Mouse (Mus musculus): ENCODE data around the gene Asb4. TPM values are rescaled to one million over a fixed set of nuclear protein-coding genes. Genes with fewer than 3 reads are reported as not detected.

Gene Asb4
- polyA plus RNA-seq, 1 experiment from 2014 or later = 31.4 TPM

DNA sequence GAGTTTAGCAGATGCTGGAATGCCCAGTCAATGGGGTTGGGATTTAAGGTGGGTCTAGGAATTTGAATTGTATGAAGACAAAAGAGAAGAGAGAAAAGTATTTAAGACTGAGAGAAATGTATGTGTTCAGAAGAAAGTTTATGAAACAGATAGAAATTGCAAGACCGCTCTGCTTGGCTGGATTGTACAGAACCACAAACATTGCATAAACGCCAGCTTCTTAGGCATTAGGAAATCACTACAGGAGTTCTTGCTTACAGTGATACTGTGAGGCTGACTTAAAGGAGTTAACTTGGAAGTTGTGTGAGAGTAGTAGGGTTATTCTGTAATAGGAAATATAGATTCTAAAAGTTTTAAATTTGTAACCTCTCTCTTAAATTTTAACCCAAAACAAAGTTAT lies 89.5 kb downstream of the Asb4 start:
- Histone ChIP-seq H3K36me3 (ENCODE audit: control insufficient read depth, insufficient read depth, low read length) (no peaks in the 10 kb centered on the region), H3K9me3 (ENCODE audit: control insufficient read depth, low read length) (no peaks in the 10 kb centered on the region), H3K27ac (replicated peaks; ENCODE audit: low read depth, low read length) (no peak overlapping the region), H3K4me2 (ENCODE audit: low read depth, low read length) (no peak overlapping the region), H3K4me1 (ENCODE audit: control insufficient read depth, insufficient read depth, low read length) (no peaks in the 10 kb centered on the region), H3K9ac (ENCODE audit: low read depth, low read length) (no peak overlapping the region), H3K27me3 (replicated peaks; ENCODE audit: control insufficient read depth, insufficient read depth, low read length) (no peaks in the 10 kb centered on the region), H3K4me3 (ENCODE audit: low read depth, low read length) (no peak overlapping the region)
- no peak for DNase-seq (ENCODE audit: low spot score)
- ATAC-seq (ENCODE audit: low read depth) = no peak
- 83% methylated on average over 2 of the region's 2 CpGs for WGBS

DNA sequence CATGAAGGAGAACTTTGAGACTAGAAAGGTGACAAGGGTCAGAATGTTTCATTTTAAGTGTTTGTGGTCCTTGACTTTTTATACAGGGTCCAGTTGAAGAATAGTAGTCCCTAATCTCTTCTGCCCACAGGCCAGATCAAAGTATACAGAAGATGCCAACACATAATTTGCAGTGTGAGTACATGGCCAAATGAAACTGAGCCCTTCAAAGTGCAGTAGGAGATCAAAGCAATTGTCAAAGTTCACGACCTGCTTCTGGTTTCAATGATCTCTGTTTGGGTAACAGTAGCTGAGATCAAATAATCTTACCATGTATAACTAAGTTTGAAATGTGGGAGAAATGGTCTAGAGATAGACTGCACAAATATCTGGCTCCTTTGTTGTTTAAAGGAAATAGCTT lies 90.8 kb downstream of the Asb4 start:
- Histone ChIP-seq H3K9ac (ENCODE audit: low read depth, low read length) (no peak overlapping the region), H3K9me3 (ENCODE audit: control insufficient read depth, low read length) (no peaks in the 10 kb centered on the region), H3K4me1 (ENCODE audit: control insufficient read depth, insufficient read depth, low read length) (no peaks in the 10 kb centered on the region), H3K4me2 (ENCODE audit: low read depth, low read length) (no peak overlapping the region), H3K36me3 (ENCODE audit: control insufficient read depth, insufficient read depth, low read length) (no peaks in the 10 kb centered on the region), H3K4me3 (ENCODE audit: low read depth, low read length) (no peak overlapping the region), H3K27me3 (replicated peaks; ENCODE audit: control insufficient read depth, insufficient read depth, low read length) (no peaks in the 10 kb centered on the region), H3K27ac (replicated peaks; ENCODE audit: low read depth, low read length) (no peak overlapping the region)
- 44% methylated on average over 1 of the region's 1 CpGs for WGBS
- DNase-seq (ENCODE audit: low spot score) (no peak), ATAC-seq (ENCODE audit: low read depth) (no peak)

DNA sequence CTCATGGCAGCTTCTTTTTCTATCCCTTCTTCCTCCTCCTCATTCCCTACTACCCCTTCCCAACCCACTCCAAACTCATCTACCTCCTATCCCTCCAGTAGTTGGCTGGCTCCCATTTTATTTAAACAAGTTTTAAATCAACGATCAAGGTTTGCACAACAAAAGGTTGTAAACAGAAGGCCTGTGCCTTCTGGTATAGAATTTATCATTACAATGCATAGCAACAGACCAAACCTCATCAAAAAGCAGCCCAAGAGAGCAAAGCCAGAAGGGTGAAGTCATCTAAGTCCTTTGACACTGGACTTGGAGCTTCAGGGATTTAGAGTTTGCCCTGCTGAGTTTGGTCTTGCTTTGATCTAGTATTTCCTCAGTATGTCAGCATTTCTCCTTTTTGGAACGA lies 97.9 kb downstream of the Asb4 start:
- Histone ChIP-seq H3K4me2 (ENCODE audit: low read depth, low read length) (no peak overlapping the region), H3K9me3 (ENCODE audit: control insufficient read depth, low read length) (no peaks in the 10 kb centered on the region), H3K27me3 (replicated peaks; ENCODE audit: control insufficient read depth, insufficient read depth, low read length) (no peaks in the 10 kb centered on the region), H3K27ac (replicated peaks; ENCODE audit: low read depth, low read length) (no peak overlapping the region), H3K36me3 (ENCODE audit: control insufficient read depth, insufficient read depth, low read length) (no peaks in the 10 kb centered on the region), H3K4me1 (ENCODE audit: control insufficient read depth, insufficient read depth, low read length) (no peaks in the 10 kb centered on the region), H3K4me3 (ENCODE audit: low read depth, low read length) (no peak overlapping the region), H3K9ac (ENCODE audit: low read depth, low read length) (no peak overlapping the region)
- DNase-seq (ENCODE audit: low spot score) (no peak), ATAC-seq (ENCODE audit: low read depth) (no peak)
- 88% methylated on average over 2 of the region's 2 CpGs for WGBS

DNA sequence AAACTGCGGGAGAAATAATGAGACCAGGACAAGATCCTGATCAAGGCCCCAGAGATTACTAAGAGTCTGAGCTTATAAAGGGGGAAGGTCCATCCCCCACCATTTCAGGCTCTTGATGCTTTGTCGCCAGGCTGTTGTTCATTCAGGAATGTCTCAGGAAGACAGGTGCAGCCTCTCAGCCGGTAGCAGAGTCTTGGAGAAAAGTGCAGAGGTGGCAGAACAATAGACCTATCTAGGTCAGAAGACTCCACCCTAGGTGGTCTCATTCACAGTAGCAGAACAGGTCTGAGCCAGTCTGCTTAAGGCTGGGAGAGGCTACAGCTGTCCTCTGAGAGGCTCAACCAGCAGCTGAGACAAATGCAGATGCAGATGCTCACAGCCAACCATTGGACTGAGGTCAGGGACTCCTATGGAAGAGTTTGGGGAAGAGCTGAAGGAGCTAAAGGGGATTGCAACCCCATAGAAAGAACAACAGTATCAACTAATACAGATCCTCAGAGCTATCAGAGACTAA lies 99.1 kb downstream of the Asb4 start:
- Histone ChIP-seq H3K4me3 (ENCODE audit: low read depth, low read length) (no peak overlapping the region), H3K9me3 (ENCODE audit: control insufficient read depth, low read length) (no peaks in the 10 kb centered on the region), H3K36me3 (ENCODE audit: control insufficient read depth, insufficient read depth, low read length) (no peaks in the 10 kb centered on the region), H3K4me1 (ENCODE audit: control insufficient read depth, insufficient read depth, low read length) (no peaks in the 10 kb centered on the region), H3K4me2 (ENCODE audit: low read depth, low read length) (no peak overlapping the region), H3K27me3 (replicated peaks; ENCODE audit: control insufficient read depth, insufficient read depth, low read length) (no peaks in the 10 kb centered on the region), H3K27ac (replicated peaks; ENCODE audit: low read depth, low read length) (no peak overlapping the region), H3K9ac (ENCODE audit: low read depth, low read length) (no peak overlapping the region)
- 60% methylated on average over 3 of the region's 3 CpGs for WGBS
- ATAC-seq (ENCODE audit: low read depth) (no peak), DNase-seq (ENCODE audit: low spot score) (no peak)

Other genes with a start within 250 kb of the Asb4 start
- gene Pon1, start 189.4 kb upstream of the Asb4 start, polyA plus RNA-seq (2014; fragmentation: Nextera tagmentation; extraction: Ambion mirVana) = 2.5 and 3.9 TPM in 2 replicates
- gene Pon3, start 127.1 kb upstream of the Asb4 start, polyA plus RNA-seq (2014; fragmentation: Nextera tagmentation; extraction: Ambion mirVana) = 11.8 and 14.0 TPM in 2 replicates
- gene Pon2, start 84.9 kb upstream of the Asb4 start, polyA plus RNA-seq (2014; fragmentation: Nextera tagmentation; extraction: Ambion mirVana) = 26.0 and 29.7 TPM in 2 replicates
- gene Pdk4, start 112.9 kb downstream of the Asb4 start, polyA plus RNA-seq (2014; fragmentation: Nextera tagmentation; extraction: Ambion mirVana) = 4.2 and 5.3 TPM in 2 replicates